Mouse (Mus musculus) frontal cortex, adult 2 months (tissue): Measurements from ENCODE around the gene Mpped2. TPM values are rescaled to one million over a fixed set of nuclear protein-coding genes. Genes with fewer than 3 reads are reported as not detected.

Source experiments
- DNase-seq, 2 experiments: peaks; one replicate each; pipeline ENCODE4 v3.0.0; 2022; ENCODE audit warnings: low spot score in 1 of 2; ENCODE audit errors: extremely low spot score in 1 of 2
- polyA plus RNA-seq: library from polyadenylated mRNA; depleted of rRNA; stranded (reverse); fragments of >200 nt; gene quantifications from 2 replicates; pipeline ENCODE4 v1.2.3, GENCODE M21; 2012

Gene Mpped2
- polyA plus RNA-seq, 1 experiment = 24.2 TPM

DNA sequence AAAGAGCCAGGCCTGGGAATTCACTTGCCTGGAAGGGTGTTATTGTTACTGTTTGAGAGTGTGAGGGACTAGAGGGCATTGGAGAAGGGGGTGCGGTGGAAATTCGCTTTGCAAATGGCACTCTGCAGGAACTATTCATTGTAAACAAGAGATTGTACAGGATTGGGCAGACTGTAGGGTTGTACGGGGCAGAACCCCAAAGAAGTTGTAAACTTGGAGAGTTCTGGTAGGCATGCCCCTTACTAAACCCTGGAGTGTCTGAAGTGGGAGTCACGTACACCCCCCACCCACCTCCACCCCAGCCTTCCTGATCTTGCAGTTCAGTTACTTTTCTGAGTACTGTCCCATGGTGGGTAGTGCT, 202.9 kb downstream of the Mpped2 start:
- no peak for DNase-seq

DNA sequence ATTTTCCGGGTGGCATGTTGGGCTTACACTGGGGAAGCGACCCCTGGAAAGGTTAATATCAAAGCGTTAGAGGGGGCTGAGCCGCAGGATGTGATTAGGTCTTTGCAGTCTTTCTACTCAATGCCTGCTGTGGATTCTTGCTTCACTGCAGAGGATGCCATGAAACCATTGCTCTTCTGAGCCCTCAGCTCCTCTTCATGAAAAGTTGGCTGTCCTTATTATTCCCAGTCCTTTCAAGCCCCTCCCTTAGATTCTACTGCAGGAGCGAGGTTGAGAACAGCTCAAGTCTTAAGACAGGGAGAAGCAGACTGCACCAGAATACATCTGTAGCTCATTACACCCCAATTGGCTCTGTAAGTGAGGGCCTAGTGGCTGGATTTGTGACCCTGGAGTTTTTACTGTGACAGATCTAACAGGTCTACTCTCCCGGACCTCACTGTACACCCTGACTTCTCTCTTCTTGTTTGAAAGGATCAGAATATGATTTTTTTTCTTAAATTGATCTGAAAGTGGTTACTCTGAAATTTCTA, 218.9 kb downstream of the Mpped2 start:
- no peak for DNase-seq
